Mouse (Mus musculus) stomach, embryonic 15.5 days (tissue): ENCODE measurements at regions not wholly inside any gene's neighbourhood (a gene's known extent, or its start where the extent isn't known, plus 50 kb on each side); places are given as distances from the start of the nearest gene placed in this dataset.

Source experiments
- ATAC-seq: fragments of 200-750 bp; cut with Nextera tagmentation; 2 replicates; pipeline ENCODE4 v1.8.0; 2017; ENCODE audit warnings: low read depth, moderate number of reproducible peaks, moderate TSS enrichment; ENCODE audit not compliant: insufficient read depth, low FRiP score
- H3K27ac ChIP-seq: fragments of 300-500 bp; sonication (generic); 2 replicates; pipeline ENCODE4 v1.5.1; 2015; ENCODE audit warnings: mild to moderate bottlenecking, inconsistent platforms
- H3K27me3 ChIP-seq: fragments of 300-500 bp; sonication (generic); replicated peaks from 2 replicates; pipeline ENCODE4 v1.6.1; 2015; ENCODE audit warnings: inconsistent platforms
- H3K36me3 ChIP-seq: fragments of 300-500 bp; sonication (generic); 2 replicates; pipeline ENCODE4 v1.6.1; 2015; ENCODE audit warnings: inconsistent platforms
- H3K4me1 ChIP-seq: fragments of 300-500 bp; sonication (generic); 2 replicates; pipeline ENCODE4 v1.6.1; 2015; ENCODE audit warnings: inconsistent platforms
- H3K4me2 ChIP-seq: fragments of 300-500 bp; sonication (generic); 2 replicates; pipeline ENCODE4 v1.6.1; 2015; ENCODE audit warnings: mild to moderate bottlenecking, inconsistent platforms
- H3K4me3 ChIP-seq: fragments of 300-500 bp; sonication (generic); replicated peaks from 2 replicates; pipeline ENCODE4 v1.5.1; 2015; ENCODE audit warnings: inconsistent platforms
- H3K9ac ChIP-seq: fragments of 300-500 bp; sonication (generic); 2 replicates; pipeline ENCODE4 v1.6.1; 2015; ENCODE audit warnings: inconsistent platforms
- H3K9me3 ChIP-seq: fragments of 300-500 bp; sonication (generic); 2 replicates; pipeline ENCODE4 v1.6.1; 2016; ENCODE audit warnings: inconsistent platforms
- WGBS: fragments of 180-500 bp; shearing (Covaris S2); methylation state at CpG from one replicate; pipeline ENCODE4 v1.1.7; 2015; 5-methylcytosine and 5-hydroxymethylcytosine counted together

DNA sequence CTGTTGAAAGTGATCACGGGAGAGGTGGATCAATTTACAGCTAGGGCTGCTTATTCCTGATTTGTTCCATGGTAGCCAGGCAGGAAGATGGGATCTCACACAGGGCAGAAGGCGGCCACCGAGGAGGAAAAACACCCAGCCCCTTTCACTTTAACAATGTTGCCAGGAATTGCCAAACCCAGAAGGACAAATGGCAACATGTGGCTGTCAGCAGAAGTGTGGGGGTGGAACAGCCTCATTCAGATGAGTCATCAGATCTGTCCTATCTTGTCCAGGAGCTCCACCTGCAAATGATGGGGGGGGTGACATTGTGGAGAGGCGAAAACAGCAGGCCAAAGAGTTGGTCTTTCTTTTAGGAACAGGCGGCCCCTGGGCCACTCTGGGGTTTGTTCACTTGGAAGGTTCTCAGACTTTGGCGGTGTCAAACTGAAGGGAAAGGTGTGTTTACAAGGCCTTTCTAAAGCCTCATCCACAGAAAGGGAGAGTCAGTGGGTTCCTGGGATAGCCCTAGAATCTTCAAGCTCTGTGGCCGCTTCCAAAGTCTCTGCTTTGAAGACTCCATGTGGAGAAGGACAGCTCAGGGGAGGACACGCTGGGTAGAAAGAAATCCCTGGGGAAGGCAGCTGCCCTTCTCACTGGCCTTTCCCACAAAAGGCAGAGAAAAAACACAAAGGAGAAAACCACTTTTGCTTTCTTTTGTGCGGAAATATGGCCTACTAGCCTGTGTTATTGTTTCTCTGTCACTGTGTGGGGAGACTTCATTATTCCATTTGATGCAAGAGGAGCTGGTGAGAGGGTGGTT is 111.7 kb upstream of the Pgrmc2 start:
- no peak overlapping the region for H3K4me2 ChIP-seq
- peak overlapping the region; percentile 66 for H3K27ac ChIP-seq
- H3K4me3 ChIP-seq: no peak overlapping the region
- H3K9me3 ChIP-seq: no peaks in the 10 kb centered on the region
- 71% methylated on average over 9 of the region's 9 CpGs for WGBS
- no peaks in the 10 kb centered on the region for H3K36me3 ChIP-seq
- H3K27me3 ChIP-seq: no peaks in the 10 kb centered on the region
- ATAC-seq: no peak
- peaks cover 4% of the 10 kb centered on the region; the same call in 1 of the 2 replicates for H3K4me1 ChIP-seq
- no peak overlapping the region for H3K9ac ChIP-seq

GRCm38 (mm10) chr3:41185305-41186097 is 102.7 kb upstream of the Pgrmc2 start:
- H3K9me3 ChIP-seq: no peaks in the 10 kb centered on the region
- peaks cover 3% of the 10 kb centered on the region; the same call in 1 of the 2 replicates for H3K4me1 ChIP-seq
- no peak overlapping the region for H3K9ac ChIP-seq
- H3K36me3 ChIP-seq: no peaks in the 10 kb centered on the region
- H3K27me3 ChIP-seq: no peaks in the 10 kb centered on the region
- H3K4me2 ChIP-seq: no peak overlapping the region
- H3K27ac ChIP-seq: no peak overlapping the region
- no peak overlapping the region for H3K4me3 ChIP-seq
- ATAC-seq: no peak
- WGBS: 76% methylated on average over 10 of the region's 10 CpGs

GRCm38 (mm10) chr3:41184375-41184774 is 101.5 kb upstream of the Pgrmc2 start:
- Histone ChIP-seq H3K9me3 (no peaks in the 10 kb centered on the region), H3K36me3 (no peaks in the 10 kb centered on the region), H3K4me2 (no peak overlapping the region), H3K27ac (no peak overlapping the region), H3K4me1 (peaks cover 3% of the 10 kb centered on the region; the same call in 1 of the 2 replicates), H3K27me3 (no peaks in the 10 kb centered on the region), H3K4me3 (no peak overlapping the region), H3K9ac (no peak overlapping the region)
- WGBS: 53% methylated on average over 7 of the region's 7 CpGs
- no peak for ATAC-seq

DNA sequence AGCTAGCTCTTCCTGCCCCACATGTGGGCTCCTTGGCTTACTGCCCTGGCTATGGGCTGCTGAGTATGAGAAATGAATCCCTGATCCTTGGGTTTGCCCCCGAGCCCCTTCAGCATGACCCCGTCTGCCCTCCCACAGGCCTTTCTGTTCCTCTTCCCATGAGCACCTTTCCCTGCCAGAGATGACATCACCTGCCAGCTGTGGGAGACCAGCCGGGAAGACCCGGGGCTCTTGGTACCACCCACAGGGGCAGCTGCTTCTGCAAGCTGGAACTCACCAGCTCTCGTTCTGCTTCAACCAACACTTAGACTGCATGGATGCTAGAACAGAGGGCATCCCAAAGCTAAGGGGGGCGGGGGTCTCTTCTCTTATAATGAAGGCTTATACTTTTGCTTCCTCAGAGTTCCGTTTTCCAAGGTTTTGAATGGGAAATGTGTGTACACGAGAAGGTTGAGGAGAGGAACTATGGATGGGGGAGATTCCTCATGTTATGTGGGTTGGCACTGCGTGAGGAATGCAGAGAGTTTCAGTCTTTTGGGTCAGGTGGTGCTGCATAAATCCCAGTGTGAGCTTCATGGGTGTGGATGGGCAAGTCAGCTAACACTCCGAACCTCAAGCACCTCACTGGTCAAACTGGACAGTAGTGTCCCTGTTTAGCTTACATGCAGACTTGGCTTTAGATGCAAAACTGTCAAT is 100.2 kb upstream of the Pgrmc2 start:
- H3K27me3 ChIP-seq: no peaks in the 10 kb centered on the region
- no peaks in the 10 kb centered on the region for H3K36me3 ChIP-seq
- 59% methylated on average over 10 of the region's 10 CpGs for WGBS
- H3K4me1 ChIP-seq: peaks cover 3% of the 10 kb centered on the region; the same call in 1 of the 2 replicates
- no peak overlapping the region for H3K9ac ChIP-seq
- ATAC-seq: no peak
- no peak overlapping the region for H3K4me2 ChIP-seq
- no peak overlapping the region for H3K27ac ChIP-seq
- H3K4me3 ChIP-seq: no peak overlapping the region
- no peaks in the 10 kb centered on the region for H3K9me3 ChIP-seq

DNA sequence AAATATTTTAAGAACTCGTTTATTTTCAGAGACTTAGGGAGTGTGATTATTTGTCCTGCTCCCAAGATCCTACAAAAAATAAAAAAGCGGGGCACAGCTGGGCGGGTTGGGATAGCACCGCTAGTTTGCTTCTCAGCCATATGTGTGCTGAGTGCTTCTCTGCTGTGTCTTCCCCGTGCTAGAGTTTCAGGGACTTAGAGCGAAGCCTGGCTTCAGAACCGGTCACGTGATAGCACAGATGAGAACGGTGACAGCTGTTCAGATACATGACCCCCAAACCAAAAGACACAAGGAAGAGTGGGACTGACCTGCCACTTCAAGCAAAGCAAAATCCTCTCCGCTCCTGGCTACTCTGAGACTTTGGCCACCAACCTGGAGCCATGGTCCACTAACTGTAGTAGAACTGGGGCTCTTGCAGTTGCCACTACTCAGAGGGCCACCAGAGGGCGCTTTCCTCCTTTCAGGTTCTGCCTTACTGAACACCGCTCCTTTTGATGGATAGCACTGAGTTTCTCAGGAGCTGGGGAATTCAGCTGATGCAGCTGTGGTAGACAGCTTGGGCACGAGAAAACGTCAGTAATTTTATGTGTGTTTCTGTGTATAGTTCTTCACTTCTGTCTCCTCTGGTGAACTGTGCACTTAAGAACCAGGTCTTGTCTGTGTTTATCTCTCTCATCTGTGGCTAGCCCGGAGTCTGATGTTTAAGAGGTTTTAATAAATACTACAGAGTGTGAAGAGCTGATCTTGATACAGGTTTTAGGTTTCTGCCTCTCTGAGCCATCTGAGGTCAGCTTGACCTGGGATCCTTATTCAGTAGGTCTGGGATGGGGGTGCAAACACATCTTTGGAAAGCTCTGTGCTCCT is 99.4 kb upstream of the Pgrmc2 start:
- ATAC-seq: peak; percentile 62; the same call in 1 of the 2 replicates
- H3K4me1 ChIP-seq: peaks cover 3% of the 10 kb centered on the region; the same call in 1 of the 2 replicates
- H3K9me3 ChIP-seq: no peaks in the 10 kb centered on the region
- no peak overlapping the region for H3K9ac ChIP-seq
- H3K4me2 ChIP-seq: peak overlapping the region; percentile 29
- no peak overlapping the region for H3K27ac ChIP-seq
- H3K4me3 ChIP-seq: no peak overlapping the region
- no peaks in the 10 kb centered on the region for H3K36me3 ChIP-seq
- 43% methylated on average over 15 of the region's 15 CpGs for WGBS
- no peaks in the 10 kb centered on the region for H3K27me3 ChIP-seq

DNA sequence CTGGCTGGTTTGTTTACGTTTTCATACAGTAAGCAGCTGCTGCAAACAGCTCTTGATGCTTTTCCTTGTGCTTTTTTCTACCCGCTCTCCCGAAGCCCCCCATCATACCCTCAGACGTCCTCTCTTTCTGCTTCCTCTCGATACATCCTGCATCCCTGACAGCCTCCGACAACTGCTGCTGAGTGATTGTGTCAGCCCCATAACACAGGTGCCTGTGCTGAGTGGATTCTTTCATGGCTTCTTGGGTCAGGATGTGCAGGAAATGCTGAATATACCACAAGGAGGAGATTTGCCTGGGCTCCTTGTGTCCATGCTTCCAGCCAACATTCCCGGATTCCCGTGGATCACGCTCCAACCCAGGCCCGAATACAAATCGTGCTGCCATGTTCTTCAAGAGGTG is 98.6 kb upstream of the Pgrmc2 start:
- H3K9ac ChIP-seq: no peak overlapping the region
- H3K36me3 ChIP-seq: no peaks in the 10 kb centered on the region
- 73% methylated on average over 11 of the region's 11 CpGs for WGBS
- peaks cover 3% of the 10 kb centered on the region; the same call in 1 of the 2 replicates for H3K4me1 ChIP-seq
- no peaks in the 10 kb centered on the region for H3K9me3 ChIP-seq
- H3K4me2 ChIP-seq: no peak overlapping the region
- H3K4me3 ChIP-seq: no peak overlapping the region
- H3K27me3 ChIP-seq: no peaks in the 10 kb centered on the region
- no peak overlapping the region for H3K27ac ChIP-seq
- ATAC-seq: no peak

DNA sequence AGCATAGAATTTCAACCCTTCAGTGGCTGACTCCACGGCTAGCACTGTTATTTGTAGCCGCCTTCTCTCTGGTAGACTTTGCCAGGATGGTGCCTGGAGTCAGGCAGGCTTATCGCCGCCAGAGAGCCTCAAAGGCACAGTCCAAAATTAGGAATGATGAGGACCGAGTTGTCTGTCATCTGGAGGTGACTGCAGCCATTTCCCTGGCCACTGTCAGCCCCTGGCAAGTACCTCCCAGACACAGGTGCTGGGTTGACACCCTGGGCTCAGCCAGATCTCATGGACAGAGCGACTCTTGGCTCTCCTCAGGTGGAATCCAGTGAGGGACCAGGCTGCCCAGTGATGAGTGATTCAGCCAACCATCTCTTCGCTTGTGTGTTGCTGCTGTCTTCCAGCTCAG is 98.1 kb upstream of the Pgrmc2 start:
- H3K4me1 ChIP-seq: peaks cover 3% of the 10 kb centered on the region; the same call in 1 of the 2 replicates

DNA sequence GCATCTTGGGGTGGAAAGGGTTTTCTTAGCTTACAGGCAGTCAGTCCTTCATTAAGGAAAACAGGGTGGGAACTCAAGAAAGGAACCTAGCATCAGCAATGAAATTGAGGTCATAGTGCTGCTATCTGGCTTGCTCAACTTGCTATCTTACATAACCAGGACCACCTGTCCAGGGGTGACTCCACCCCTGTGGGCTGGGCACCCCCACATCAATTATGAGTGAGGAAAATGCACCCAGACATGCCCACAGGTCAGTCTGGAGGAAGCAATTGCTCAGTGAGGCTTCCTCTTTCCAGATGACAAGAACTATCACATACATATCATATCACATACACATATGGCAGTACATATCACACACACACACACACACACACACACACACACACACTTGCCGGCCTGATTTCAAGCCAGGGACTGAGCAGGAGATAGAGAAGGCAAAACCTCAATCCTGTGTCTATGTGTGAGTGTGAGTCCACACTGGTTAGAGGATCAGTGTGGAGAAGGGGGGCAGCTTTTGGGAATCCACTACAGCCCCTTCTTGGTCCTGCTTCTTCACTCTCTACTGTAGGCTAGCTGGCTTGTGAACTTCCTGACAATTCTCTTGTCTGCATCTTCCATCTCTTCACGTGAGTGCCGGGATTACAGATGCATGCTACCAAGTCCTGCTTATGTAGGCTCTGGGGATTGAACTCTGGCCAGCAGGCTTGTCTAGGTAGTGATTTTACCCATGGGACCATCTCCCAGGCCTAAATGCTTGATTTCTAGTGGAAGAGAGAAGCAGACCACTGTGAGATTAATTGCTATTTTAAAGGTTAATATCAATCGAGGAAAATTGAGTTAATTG is 96.4 kb upstream of the Pgrmc2 start:
- Histone ChIP-seq H3K4me3 (no peak overlapping the region), H3K9ac (no peak overlapping the region), H3K4me1 (peaks cover 3% of the 10 kb centered on the region; the same call in 1 of the 2 replicates), H3K27me3 (no peaks in the 10 kb centered on the region), H3K36me3 (no peaks in the 10 kb centered on the region), H3K4me2 (no peak overlapping the region), H3K9me3 (no peaks in the 10 kb centered on the region), H3K27ac (no peak overlapping the region)
- peak; percentile 53; the same call in 1 of the 2 replicates for ATAC-seq
- WGBS: 70% methylated on average over 4 of the region's 4 CpGs

More for the DNA sequence above, 98.1 kb upstream of the Pgrmc2 start:
- Histone ChIP-seq H3K9me3 (no peaks in the 10 kb centered on the region), H3K27ac (no peak overlapping the region), H3K27me3 (no peaks in the 10 kb centered on the region), H3K9ac (no peak overlapping the region), H3K36me3 (no peaks in the 10 kb centered on the region), H3K4me3 (no peak overlapping the region), H3K4me2 (no peak overlapping the region)
- 73% methylated on average over 7 of the region's 7 CpGs for WGBS
- ATAC-seq: no peak

DNA sequence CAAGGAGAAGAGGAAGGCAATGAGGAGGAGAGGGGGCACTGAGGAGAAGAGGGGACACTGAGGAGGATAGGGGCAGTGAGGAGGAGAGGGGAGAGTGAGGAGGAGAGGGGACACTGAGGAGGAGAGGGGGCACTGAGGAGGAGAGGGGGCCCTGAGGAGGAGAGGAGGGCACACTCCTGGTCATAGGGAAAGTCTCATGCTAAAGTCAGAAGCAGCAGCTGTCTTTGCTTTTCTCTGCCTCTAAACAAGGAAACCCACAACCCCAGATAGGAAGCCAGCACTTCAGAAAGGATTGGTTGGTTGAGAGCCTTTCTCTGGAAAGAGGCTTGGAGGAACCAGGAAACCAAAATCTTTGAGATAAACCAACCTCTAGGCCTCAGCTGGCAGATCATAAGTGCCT is 94.3 kb upstream of the Pgrmc2 start:
- Histone ChIP-seq H3K27ac (no peak overlapping the region), H3K36me3 (no peaks in the 10 kb centered on the region), H3K9ac (no peak overlapping the region), H3K4me3 (no peak overlapping the region), H3K27me3 (no peaks in the 10 kb centered on the region), H3K9me3 (no peaks in the 10 kb centered on the region), H3K4me2 (no peak overlapping the region), H3K4me1 (0 out of 2 replicates have a peak, but pooled peaks cover 2% of the 10 kb centered on the region)
- no peak for ATAC-seq

- Histone ChIP-seq H3K27ac (no peak overlapping the region), H3K36me3 (no peaks in the 10 kb centered on the region), H3K27me3 (no peaks in the 10 kb centered on the region), H3K4me2 (no peak overlapping the region), H3K9me3 (no peaks in the 10 kb centered on the region), H3K4me3 (no peak overlapping the region), H3K9ac (no peak overlapping the region), H3K4me1 (no peaks in the 10 kb centered on the region)
- WGBS: 79% methylated on average over 3 of the region's 3 CpGs
- no peak for ATAC-seq
These were observed 92.5 kb upstream of the Pgrmc2 start for GRCm38 (mm10) chr3:41175356-41175755.
